ENCODE assay signal across 28 mouse cellular contexts in the genomic region with DNA sequence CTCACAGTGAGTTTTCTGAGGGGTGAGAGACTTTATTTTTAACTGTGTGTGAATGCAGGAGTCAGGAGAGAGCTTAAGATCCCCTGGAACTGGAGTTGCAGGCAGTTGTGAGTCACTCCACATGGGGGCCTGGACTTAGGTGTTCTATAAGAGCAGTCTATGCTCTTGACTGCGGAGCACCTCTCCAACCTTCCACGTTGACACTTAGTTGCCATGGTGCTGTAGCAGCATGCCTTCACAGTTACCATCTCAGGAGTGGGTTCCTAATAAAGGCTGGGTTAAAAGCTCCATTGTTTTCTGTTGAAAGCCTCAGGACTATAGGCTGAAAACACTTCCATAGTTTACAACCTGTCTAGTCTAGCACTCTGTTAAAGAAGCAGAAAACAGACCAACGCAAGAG. TPM values are rescaled to one million over a fixed set of nuclear protein-coding genes. Genes with fewer than 3 reads are reported as not detected.
DNase-seq lines count a peak whose midpoint lies in the region; ATAC-seq and TF ChIP-seq lines count a peak whose summit lies in the region.
"Had no signal": no experiment of that assay in that cellular context is flagged by ENCODE, and none has a peak within 500 bp of the region (broad histone marks: within the 10 kb centered on the region; RNA-seq: fewer than 3 reads in every experiment).

No protein-coding gene starts in this region.

- 56% methylated on average over 3 of the region's 3 CpGs for WGBS in lung, postnatal 0 days
- 67% methylated on average over 3 of the region's 3 CpGs for WGBS in heart, embryonic 12.5 days
- 88% methylated on average over 3 of the region's 3 CpGs for WGBS in liver, postnatal 0 days (ENCODE audit: insufficient replicate concordance)

- no peaks in the 10 kb centered on the region; the same call in 1 of the 2 replicates for H3K4me1 ChIP-seq in lung, postnatal 0 days (ENCODE audit: insufficient read depth, low read depth, low read length)
- peaks cover 5% of the 10 kb centered on the region; the same call in 1 of the 2 replicates for H3K4me1 ChIP-seq in heart, embryonic 12.5 days (replicated peaks)
- peaks cover 18% of the 10 kb centered on the region for H3K4me1 ChIP-seq in liver, postnatal 0 days (ENCODE audit: insufficient read depth)
- H3K4me1 ChIP-seq: embryonic facial prominence, embryonic 12.5 days had no signal

- H3K4me2 ChIP-seq in lung, postnatal 0 days (replicated peaks; ENCODE audit: low read depth, low read length) = no peak overlapping the region
- H3K4me2 ChIP-seq in heart, embryonic 12.5 days = no peak overlapping the region
- H3K4me2 ChIP-seq in liver, postnatal 0 days (ENCODE audit: low read depth, low read length) = no peak overlapping the region
- H3K4me2 ChIP-seq: embryonic facial prominence, embryonic 12.5 days; forebrain, embryonic 15.5 days; liver, embryonic 12.5 days; midbrain, embryonic 15.5 days had no signal

- peak; percentile 95 for ATAC-seq in lung, postnatal 0 days
- ATAC-seq in heart, embryonic 12.5 days (ENCODE audit: insufficient number of reproducible peaks, low FRiP score) = no peak
- ATAC-seq in liver, postnatal 0 days = no peak
- ATAC-seq: hindbrain, embryonic 16.5 days; liver, embryonic 12.5 days; midbrain, embryonic 15.5 days had no signal

- no peaks in the 10 kb centered on the region for H3K9me3 ChIP-seq in lung, postnatal 0 days (ENCODE audit: low read length)
- H3K9me3 ChIP-seq in heart, embryonic 12.5 days (replicated peaks) = no peaks in the 10 kb centered on the region
- no peaks in the 10 kb centered on the region for H3K9me3 ChIP-seq in liver, postnatal 0 days (ENCODE audit: low read length)
- H3K9me3 ChIP-seq: embryonic facial prominence, embryonic 12.5 days; forebrain, embryonic 10.5 days; forebrain, embryonic 15.5 days; hindbrain, embryonic 10.5 days; liver, embryonic 12.5 days; midbrain, embryonic 15.5 days had no signal

- H3K27ac ChIP-seq in lung, postnatal 0 days (ENCODE audit: low read length) = no peak overlapping the region
- no peak overlapping the region for H3K27ac ChIP-seq in heart, embryonic 12.5 days (ENCODE audit: poor library complexity, severe bottlenecking)
- H3K27ac ChIP-seq in liver, postnatal 0 days (ENCODE audit: low read depth) = no peak overlapping the region
- H3K27ac ChIP-seq: embryonic facial prominence, embryonic 12.5 days; forebrain, embryonic 10.5 days; forebrain, embryonic 15.5 days; heart, adult 2 months; hindbrain, embryonic 10.5 days; liver, embryonic 12.5 days; macrophage; midbrain, embryonic 15.5 days had no signal

- no peak overlapping the region for H3K4me3 ChIP-seq in lung, postnatal 0 days (ENCODE audit: low read depth, low read length)
- H3K4me3 ChIP-seq in heart, embryonic 12.5 days = no peak overlapping the region
- no peak overlapping the region for H3K4me3 ChIP-seq in liver, postnatal 0 days (ENCODE audit: low read depth, low read length)
- H3K4me3 ChIP-seq: embryonic facial prominence, embryonic 12.5 days; forebrain, embryonic 10.5 days; forebrain, embryonic 15.5 days; heart, adult 2 months; hindbrain, embryonic 10.5 days; liver, embryonic 12.5 days; midbrain, embryonic 15.5 days had no signal

- no peaks in the 10 kb centered on the region for H3K36me3 ChIP-seq in lung, postnatal 0 days (ENCODE audit: insufficient read depth, low read length)
- no peaks in the 10 kb centered on the region; the same call in none of the 2 replicates for H3K36me3 ChIP-seq in heart, embryonic 12.5 days
- peaks cover 68% of the 10 kb centered on the region for H3K36me3 ChIP-seq in liver, postnatal 0 days (replicated peaks; ENCODE audit: insufficient read depth, low read length)
- H3K36me3 ChIP-seq: embryonic facial prominence, embryonic 12.5 days; forebrain, embryonic 10.5 days; forebrain, embryonic 15.5 days; hindbrain, embryonic 10.5 days; midbrain, embryonic 15.5 days had no signal

- peak; percentile 46 for DNase-seq in R1 (ENCODE audit: low read depth, low spot score)
- peak; percentile 66 to 75 for DNase-seq in lung, adult 18-20 months
- peak; percentile 88 for DNase-seq in lung, postnatal 0 days (ENCODE audit: low spot score)
- peak; percentile 34 to 59 for DNase-seq in lung, postnatal 4 days
- DNase-seq in liver, postnatal 0 days = no peak
- DNase-seq in thymus, postnatal 36 days = no peak
- DNase-seq: adrenal gland, postnatal 10 days; B cell, adult 2 months; cerebellum, adult 11-12 months; cerebellum, adult 9-11 months; embryo, embryonic 11 days; heart, adult 2 months; heart, postnatal 14 days; kidney, adult 2 months; kidney, postnatal 4 days; left cerebral cortex, postnatal 4 days; spleen, adult 18-20 months; thymus, adult 2 months; thymus, postnatal 4 days had no signal

- peak; percentile 39 for TF ChIP-seq CTCF in lung, postnatal 0 days (IDR thresholded peaks at IDR 0.05)
- TF ChIP-seq CTCF in liver, postnatal 0 days (IDR thresholded peaks at IDR 0.05; ENCODE audit: low read depth) = no peak

- TF ChIP-seq EP300 in lung, postnatal 0 days (IDR thresholded peaks at IDR 0.05) = peak; percentile 42; the same call in 1 of the 2 replicates
- no peak for TF ChIP-seq EP300 in liver, postnatal 0 days (IDR thresholded peaks at IDR 0.05; ENCODE audit: low read depth)

- no peaks in the 10 kb centered on the region for H3K27me3 ChIP-seq in lung, postnatal 0 days (replicated peaks; ENCODE audit: insufficient read depth, low read length)
- H3K27me3 ChIP-seq in heart, embryonic 12.5 days (replicated peaks) = no peaks in the 10 kb centered on the region
- H3K27me3 ChIP-seq in liver, postnatal 0 days (ENCODE audit: insufficient read depth, low read length) = no peaks in the 10 kb centered on the region
- H3K27me3 ChIP-seq: embryonic facial prominence, embryonic 12.5 days; forebrain, embryonic 15.5 days; liver, embryonic 12.5 days; midbrain, embryonic 15.5 days had no signal

- H3K9ac ChIP-seq in lung, postnatal 0 days (replicated peaks; ENCODE audit: low read depth) = no peak overlapping the region
- H3K9ac ChIP-seq in heart, embryonic 12.5 days = no peak overlapping the region
- no peak overlapping the region for H3K9ac ChIP-seq in liver, postnatal 0 days (replicated peaks)
- H3K9ac ChIP-seq: embryonic facial prominence, embryonic 12.5 days; forebrain, embryonic 15.5 days; liver, embryonic 12.5 days; midbrain, embryonic 15.5 days had no signal

RNA-seq across cellular contexts. Expression of a gene that starts 24.8 kb away (rescaled TPM):
- 2.0 and 2.1 TPM in 2 replicates for polyA plus RNA-seq in lung, postnatal 0 days (2015; fragmentation: Nextera tagmentation; extraction: Ambion mirVana)
- 23.8 and 24.2 TPM in 2 replicates for polyA plus RNA-seq in heart, embryonic 12.5 days (2016; fragmentation: Nextera tagmentation; extraction: Ambion mirVana)
- 10.5 and 12.2 TPM in 2 replicates for polyA plus RNA-seq in liver, postnatal 0 days (2015; fragmentation: Nextera tagmentation; extraction: Ambion mirVana)

RNA-seq across cellular contexts. Expression of a gene that starts 26.5 kb away (rescaled TPM):
- polyA plus RNA-seq in lung, postnatal 0 days (2015; fragmentation: Nextera tagmentation; extraction: Ambion mirVana) = 19.5 and 23.0 TPM in 2 replicates
- 17.1 and 17.5 TPM in 2 replicates for polyA plus RNA-seq in heart, embryonic 12.5 days (2016; fragmentation: Nextera tagmentation; extraction: Ambion mirVana)
- polyA plus RNA-seq in liver, postnatal 0 days (2015; fragmentation: Nextera tagmentation; extraction: Ambion mirVana) = 41.0 and 42.0 TPM in 2 replicates

Comparison
In these comparisons a context has a peak if more than half of its experiments do, and no peak if none do; other contexts are left out.
1. DNase-seq: peak in R1 (single experiment), lung, adult 18-20 months (2 of 2), lung, postnatal 0 days (single experiment) and lung, postnatal 4 days (2 of 2); none in liver, postnatal 0 days (single experiment) and thymus, postnatal 36 days (0 of 2).